Mouse (Mus musculus): ENCODE data around the gene Gm10577. TPM values are rescaled to one million over a fixed set of nuclear protein-coding genes. Genes with fewer than 3 reads are reported as not detected.

Gene Gm10577
- polyA plus RNA-seq, 1 experiment from 2014 or later = not detected

GRCm38 (mm10) chr4:101026995-101027394 is 6.5 kb upstream of the Gm10577 start:
- Histone ChIP-seq H3K36me3 (peaks cover 3% of the 10 kb centered on the region; the same call in 1 of the 2 replicates), H3K4me3 (no peak overlapping the region), H3K4me2 (no peak overlapping the region), H3K27ac (no peak overlapping the region), H3K9me3 (peaks cover 9% of the 10 kb centered on the region; the same call in 1 of the 2 replicates), H3K9ac (no peak overlapping the region), H3K4me1 (replicated peaks) (no peaks in the 10 kb centered on the region), H3K27me3 (no peaks in the 10 kb centered on the region)
- no peak for ATAC-seq (ENCODE audit: low FRiP score)
- WGBS = 68% methylated on average over 2 of the region's 2 CpGs

- Histone ChIP-seq H3K27me3 (no peaks in the 10 kb centered on the region), H3K9me3 (peaks cover 9% of the 10 kb centered on the region; the same call in 1 of the 2 replicates), H3K27ac (no peak overlapping the region), H3K9ac (no peak overlapping the region), H3K4me1 (replicated peaks) (no peaks in the 10 kb centered on the region), H3K4me3 (no peak overlapping the region), H3K36me3 (peaks cover 3% of the 10 kb centered on the region; the same call in 1 of the 2 replicates), H3K4me2 (no peak overlapping the region)
- ATAC-seq (ENCODE audit: low FRiP score) = no peak
- WGBS = 80% methylated on average over 5 of the region's 5 CpGs
These were observed 6.1 kb upstream of the Gm10577 start for GRCm38 (mm10) chr4:101026566-101026965.

GRCm38 (mm10) chr4:101017806-101018205 is 2.7 kb downstream of the Gm10577 start:
- H3K4me1 ChIP-seq (replicated peaks) = no peaks in the 10 kb centered on the region

GRCm38 (mm10) chr4:101009092-101009491 is 11.4 kb downstream of the Gm10577 start:
- ATAC-seq (ENCODE audit: low FRiP score) = no peak
- Histone ChIP-seq H3K4me2 (no peak overlapping the region), H3K27me3 (no peaks in the 10 kb centered on the region), H3K9me3 (no peaks in the 10 kb centered on the region), H3K4me3 (no peak overlapping the region), H3K9ac (no peak overlapping the region), H3K27ac (no peak overlapping the region), H3K4me1 (replicated peaks) (no peaks in the 10 kb centered on the region), H3K36me3 (peaks cover 9% of the 10 kb centered on the region)
- 91% methylated on average over 4 of the region's 4 CpGs for WGBS

More at GRCm38 (mm10) chr4:101017806-101018205, 2.7 kb downstream of the Gm10577 start:
- no peak overlapping the region for H3K4me2 ChIP-seq
- H3K9me3 ChIP-seq = peaks cover 21% of the 10 kb centered on the region
- WGBS = 90% methylated on average over 4 of the region's 4 CpGs
- no peak overlapping the region for H3K27ac ChIP-seq
- H3K4me3 ChIP-seq = no peak overlapping the region
- H3K36me3 ChIP-seq = no peaks in the 10 kb centered on the region; the same call in none of the 2 replicates
- no peak overlapping the region for H3K9ac ChIP-seq
- no peaks in the 10 kb centered on the region for H3K27me3 ChIP-seq
- no peak for ATAC-seq (ENCODE audit: low FRiP score)

- 63% methylated on average over 5 of the region's 5 CpGs for WGBS
- ATAC-seq (ENCODE audit: low FRiP score) = no peak
- Histone ChIP-seq H3K36me3 (peaks cover 10% of the 10 kb centered on the region), H3K9ac (no peak overlapping the region), H3K4me2 (no peak overlapping the region), H3K27me3 (no peaks in the 10 kb centered on the region), H3K27ac (no peak overlapping the region), H3K4me3 (no peak overlapping the region), H3K4me1 (replicated peaks) (no peaks in the 10 kb centered on the region), H3K9me3 (no peaks in the 10 kb centered on the region)
These were observed 12.1 kb downstream of the Gm10577 start for GRCm38 (mm10) chr4:101008362-101008769.

- 92% methylated on average over 16 of the region's 16 CpGs for WGBS
These were observed 17.5 kb downstream of the Gm10577 start for GRCm38 (mm10) chr4:101002961-101003360.

GRCm38 (mm10) chr4:101001073-101001472 is 19.4 kb downstream of the Gm10577 start:
- Histone ChIP-seq H3K4me3 (no peak overlapping the region), H3K4me2 (no peak overlapping the region), H3K4me1 (replicated peaks) (0 out of 2 replicates have a peak, but pooled peaks cover 8% of the 10 kb centered on the region), H3K36me3 (peaks cover 20% of the 10 kb centered on the region), H3K27me3 (no peaks in the 10 kb centered on the region), H3K27ac (no peak overlapping the region), H3K9ac (no peak overlapping the region), H3K9me3 (no peaks in the 10 kb centered on the region)
- WGBS = 70% methylated on average over 6 of the region's 6 CpGs
- ATAC-seq (ENCODE audit: low FRiP score) = no peak

More at GRCm38 (mm10) chr4:101002961-101003360, 17.5 kb downstream of the Gm10577 start:
- Histone ChIP-seq H3K9ac (no peak overlapping the region), H3K36me3 (peaks cover 24% of the 10 kb centered on the region), H3K27ac (0 out of 2 replicates have a peak overlapping the region, but pooled peaks have one; percentile 8), H3K27me3 (no peaks in the 10 kb centered on the region), H3K4me2 (no peak overlapping the region), H3K4me3 (no peak overlapping the region), H3K4me1 (replicated peaks) (no peaks in the 10 kb centered on the region), H3K9me3 (no peaks in the 10 kb centered on the region)
- ATAC-seq (ENCODE audit: low FRiP score) = no peak

- WGBS = 94% methylated on average over 3 of the region's 3 CpGs
- Histone ChIP-seq H3K9ac (no peak overlapping the region), H3K36me3 (peaks cover 20% of the 10 kb centered on the region), H3K4me1 (replicated peaks) (peaks cover 12% of the 10 kb centered on the region), H3K27ac (no peak overlapping the region), H3K9me3 (no peaks in the 10 kb centered on the region), H3K27me3 (no peaks in the 10 kb centered on the region), H3K4me3 (no peak overlapping the region), H3K4me2 (no peak overlapping the region)
- no peak for ATAC-seq (ENCODE audit: low FRiP score)
These were observed 19.9 kb downstream of the Gm10577 start for GRCm38 (mm10) chr4:101000622-101001021.

- Histone ChIP-seq H3K4me2 (no peak overlapping the region), H3K27me3 (no peaks in the 10 kb centered on the region), H3K4me1 (replicated peaks) (peaks cover 27% of the 10 kb centered on the region), H3K9ac (no peak overlapping the region), H3K9me3 (no peaks in the 10 kb centered on the region), H3K27ac (peak overlapping the region; percentile 30; the same call in 1 of the 2 replicates), H3K36me3 (peaks cover 29% of the 10 kb centered on the region), H3K4me3 (no peak overlapping the region)
- WGBS = 82% methylated on average over 8 of the region's 8 CpGs
- no peak for ATAC-seq (ENCODE audit: low FRiP score)
These were observed 21.6 kb downstream of the Gm10577 start for GRCm38 (mm10) chr4:100998906-100999305.

GRCm38 (mm10) chr4:100998145-100998544 is 22.4 kb downstream of the Gm10577 start:
- Histone ChIP-seq H3K36me3 (peaks cover 30% of the 10 kb centered on the region), H3K4me2 (no peak overlapping the region), H3K9ac (no peak overlapping the region), H3K4me3 (no peak overlapping the region), H3K9me3 (no peaks in the 10 kb centered on the region), H3K27ac (peak overlapping the region; percentile 30; the same call in 1 of the 2 replicates), H3K4me1 (replicated peaks) (peaks cover 33% of the 10 kb centered on the region), H3K27me3 (no peaks in the 10 kb centered on the region)
- no peak for ATAC-seq (ENCODE audit: low FRiP score)
- WGBS = 16% methylated on average over 2 of the region's 2 CpGs

- Histone ChIP-seq H3K9ac (no peak overlapping the region), H3K27ac (peak overlapping the region; percentile 50; the same call in 1 of the 2 replicates), H3K4me3 (no peak overlapping the region), H3K36me3 (peaks cover 36% of the 10 kb centered on the region), H3K9me3 (no peaks in the 10 kb centered on the region), H3K4me1 (replicated peaks) (peaks cover 51% of the 10 kb centered on the region), H3K27me3 (no peaks in the 10 kb centered on the region), H3K4me2 (no peak overlapping the region)
- WGBS = 47% methylated on average over 4 of the region's 4 CpGs
- no peak for ATAC-seq (ENCODE audit: low FRiP score)
These were observed 24.3 kb downstream of the Gm10577 start for GRCm38 (mm10) chr4:100996060-100996651.

- no peak overlapping the region for H3K9ac ChIP-seq
- no peaks in the 10 kb centered on the region for H3K9me3 ChIP-seq
- no peaks in the 10 kb centered on the region for H3K27me3 ChIP-seq
- WGBS = 74% methylated on average over 5 of the region's 5 CpGs
- no peak overlapping the region for H3K4me2 ChIP-seq
- no peak overlapping the region for H3K4me3 ChIP-seq
- H3K27ac ChIP-seq = peak overlapping the region; percentile 55; the same call in 1 of the 2 replicates
- no peak for ATAC-seq (ENCODE audit: low FRiP score)
- H3K4me1 ChIP-seq (replicated peaks) = peaks cover 56% of the 10 kb centered on the region
- H3K36me3 ChIP-seq = peaks cover 34% of the 10 kb centered on the region
These were observed 24.9 kb downstream of the Gm10577 start for GRCm38 (mm10) chr4:100995617-100996016.
